Mouse (Mus musculus): ENCODE measurements around the gene Ciita. TPM values are rescaled to one million over a fixed set of nuclear protein-coding genes. Genes with fewer than 3 reads are reported as not detected.
A peak's percentile ranks its signal among the peaks of the same experiment; 100 is the strongest.

Gene Ciita
- polyA plus RNA-seq, 1 experiment from 2014 or later = 0.53 TPM

GRCm38 (mm10) chr16:10518030-10518429 is 38.2 kb downstream of the Ciita start:
- Histone ChIP-seq H3K4me1 (ENCODE audit: control insufficient read depth, insufficient read depth, low read length) (no peaks in the 10 kb centered on the region), H3K27ac (ENCODE audit: low read length) (no peak overlapping the region), H3K4me3 (ENCODE audit: low read depth, low read length) (no peak overlapping the region), H3K9ac (ENCODE audit: low read depth, low read length) (no peak overlapping the region), H3K27me3 (ENCODE audit: control insufficient read depth, insufficient read depth, low read depth, low read length) (no peaks in the 10 kb centered on the region), H3K36me3 (ENCODE audit: control insufficient read depth, insufficient read depth, low read length) (no peaks in the 10 kb centered on the region), H3K4me2 (ENCODE audit: low read length) (no peak overlapping the region), H3K9me3 (replicated peaks; ENCODE audit: control insufficient read depth, low read length, poor library complexity, severe bottlenecking) (no peaks in the 10 kb centered on the region)
- 56% methylated on average over 5 of the region's 5 CpGs for WGBS
- no peak for ATAC-seq

GRCm38 (mm10) chr16:10520908-10521614 is 41.2 kb downstream of the Ciita start:
- H3K4me2 ChIP-seq (ENCODE audit: low read length) = no peak overlapping the region
- ATAC-seq = peak; percentile 82
- no peaks in the 10 kb centered on the region for H3K27me3 ChIP-seq (ENCODE audit: control insufficient read depth, insufficient read depth, low read depth, low read length)
- H3K4me1 ChIP-seq (ENCODE audit: control insufficient read depth, insufficient read depth, low read length) = no peaks in the 10 kb centered on the region
- H3K9me3 ChIP-seq (replicated peaks; ENCODE audit: control insufficient read depth, low read length, poor library complexity, severe bottlenecking) = no peaks in the 10 kb centered on the region
- H3K36me3 ChIP-seq (ENCODE audit: control insufficient read depth, insufficient read depth, low read length) = no peaks in the 10 kb centered on the region
- WGBS = 47% methylated on average over 2 of the region's 2 CpGs
- H3K4me3 ChIP-seq (ENCODE audit: low read depth, low read length) = no peak overlapping the region
- no peak overlapping the region for H3K27ac ChIP-seq (ENCODE audit: low read length)
- no peak overlapping the region for H3K9ac ChIP-seq (ENCODE audit: low read depth, low read length)

DNA sequence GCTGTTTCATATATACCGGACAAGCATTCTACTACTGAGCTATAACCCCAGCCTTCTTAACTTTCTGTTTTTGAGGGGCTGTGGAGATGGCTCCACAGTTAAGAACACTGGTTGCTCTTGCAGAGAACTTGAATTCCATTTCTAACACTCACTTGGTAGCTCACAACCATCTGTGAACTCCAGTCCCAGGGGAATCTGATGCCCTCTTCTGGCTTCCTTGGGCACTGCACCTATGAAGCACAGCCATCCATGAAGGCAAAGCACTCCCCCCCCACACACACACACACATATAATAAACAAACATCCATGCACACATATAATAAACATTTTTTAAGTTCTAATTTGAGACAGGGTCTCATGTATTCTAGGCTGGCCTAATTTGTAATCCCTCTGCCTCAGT is 43.0 kb downstream of the Ciita start:
- H3K4me1 ChIP-seq (ENCODE audit: control insufficient read depth, insufficient read depth, low read length) = no peaks in the 10 kb centered on the region
- ATAC-seq = no peak
- H3K27ac ChIP-seq (ENCODE audit: low read length) = no peak overlapping the region
- WGBS = 100% methylated on average over 1 of the region's 1 CpGs
- no peak overlapping the region for H3K4me3 ChIP-seq (ENCODE audit: low read depth, low read length)
- no peaks in the 10 kb centered on the region for H3K36me3 ChIP-seq (ENCODE audit: control insufficient read depth, insufficient read depth, low read length)
- H3K9ac ChIP-seq (ENCODE audit: low read depth, low read length) = no peak overlapping the region
- H3K9me3 ChIP-seq (replicated peaks; ENCODE audit: control insufficient read depth, low read length, poor library complexity, severe bottlenecking) = no peaks in the 10 kb centered on the region
- no peak overlapping the region for H3K4me2 ChIP-seq (ENCODE audit: low read length)
- H3K27me3 ChIP-seq (ENCODE audit: control insufficient read depth, insufficient read depth, low read depth, low read length) = no peaks in the 10 kb centered on the region

- Histone ChIP-seq H3K27ac (ENCODE audit: low read length) (no peak overlapping the region), H3K36me3 (ENCODE audit: control insufficient read depth, insufficient read depth, low read length) (no peaks in the 10 kb centered on the region), H3K27me3 (ENCODE audit: control insufficient read depth, insufficient read depth, low read depth, low read length) (no peaks in the 10 kb centered on the region), H3K4me1 (ENCODE audit: control insufficient read depth, insufficient read depth, low read length) (no peaks in the 10 kb centered on the region), H3K9ac (ENCODE audit: low read depth, low read length) (no peak overlapping the region), H3K9me3 (replicated peaks; ENCODE audit: control insufficient read depth, low read length, poor library complexity, severe bottlenecking) (no peaks in the 10 kb centered on the region), H3K4me2 (ENCODE audit: low read length) (no peak overlapping the region), H3K4me3 (ENCODE audit: low read depth, low read length) (no peak overlapping the region)
- no peak for ATAC-seq
- 90% methylated on average over 8 of the region's 8 CpGs for WGBS
These were observed 43.8 kb downstream of the Ciita start for GRCm38 (mm10) chr16:10523650-10524049.

DNA sequence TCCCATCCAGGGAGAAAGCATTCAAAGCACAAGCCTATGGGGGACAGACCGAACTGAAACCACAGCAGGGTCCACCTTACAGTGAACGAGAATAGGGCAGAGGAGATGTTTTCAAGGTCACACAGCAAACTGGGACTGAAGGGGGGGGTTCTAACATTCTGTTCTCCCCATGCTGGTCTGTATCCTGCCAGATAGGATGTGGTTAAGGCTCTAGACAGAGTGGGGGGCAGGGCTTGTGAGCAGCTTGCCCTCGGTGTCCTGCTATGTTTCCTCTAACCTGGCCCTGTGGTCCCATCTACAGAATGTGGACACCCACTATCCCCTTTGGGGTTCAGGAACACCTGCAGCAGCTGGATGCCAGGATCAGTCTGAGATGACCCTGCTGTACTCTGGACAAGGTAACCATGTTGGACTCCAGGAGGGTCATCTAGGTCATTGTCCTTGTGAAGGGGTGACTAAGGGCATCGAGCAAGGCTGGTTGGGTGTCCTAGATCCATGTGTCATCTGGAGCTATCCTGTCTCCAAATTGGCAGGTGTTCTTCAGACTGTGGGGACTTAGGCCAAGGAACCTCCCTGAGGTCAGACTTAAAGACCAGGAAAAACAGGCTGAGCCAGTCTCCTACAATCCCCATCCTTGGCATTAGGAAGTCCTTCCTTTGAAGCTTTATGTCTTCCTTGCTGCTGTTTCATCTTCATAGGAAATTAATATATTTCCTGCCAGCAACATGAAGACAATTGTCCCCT is 45.2 kb downstream of the Ciita start:
- no peak for ATAC-seq
- H3K9me3 ChIP-seq (replicated peaks; ENCODE audit: control insufficient read depth, low read length, poor library complexity, severe bottlenecking) = no peaks in the 10 kb centered on the region
- H3K27ac ChIP-seq (ENCODE audit: low read length) = no peak overlapping the region
- no peak overlapping the region for H3K9ac ChIP-seq (ENCODE audit: low read depth, low read length)
- WGBS = 84% methylated on average over 4 of the region's 4 CpGs
- H3K4me1 ChIP-seq (ENCODE audit: control insufficient read depth, insufficient read depth, low read length) = no peaks in the 10 kb centered on the region
- no peaks in the 10 kb centered on the region for H3K27me3 ChIP-seq (ENCODE audit: control insufficient read depth, insufficient read depth, low read depth, low read length)
- no peak overlapping the region for H3K4me3 ChIP-seq (ENCODE audit: low read depth, low read length)
- H3K36me3 ChIP-seq (ENCODE audit: control insufficient read depth, insufficient read depth, low read length) = peaks cover 5% of the 10 kb centered on the region
- no peak overlapping the region for H3K4me2 ChIP-seq (ENCODE audit: low read length)

- Histone ChIP-seq H3K4me3 (ENCODE audit: low read depth, low read length) (no peak overlapping the region), H3K9me3 (replicated peaks; ENCODE audit: control insufficient read depth, low read length, poor library complexity, severe bottlenecking) (no peaks in the 10 kb centered on the region), H3K4me1 (ENCODE audit: control insufficient read depth, insufficient read depth, low read length) (no peaks in the 10 kb centered on the region), H3K36me3 (ENCODE audit: control insufficient read depth, insufficient read depth, low read length) (peaks cover 5% of the 10 kb centered on the region), H3K9ac (ENCODE audit: low read depth, low read length) (no peak overlapping the region), H3K4me2 (ENCODE audit: low read length) (no peak overlapping the region), H3K27ac (ENCODE audit: low read length) (no peak overlapping the region), H3K27me3 (ENCODE audit: control insufficient read depth, insufficient read depth, low read depth, low read length) (no peaks in the 10 kb centered on the region)
- no peak for ATAC-seq
- 76% methylated on average over 2 of the region's 2 CpGs for WGBS
These were observed 45.7 kb downstream of the Ciita start for GRCm38 (mm10) chr16:10525610-10525980.

GRCm38 (mm10) chr16:10527046-10527644 is 47.3 kb downstream of the Ciita start:
- Histone ChIP-seq H3K4me2 (ENCODE audit: low read length) (no peak overlapping the region), H3K4me1 (ENCODE audit: control insufficient read depth, insufficient read depth, low read length) (no peaks in the 10 kb centered on the region), H3K27ac (ENCODE audit: low read length) (no peak overlapping the region), H3K36me3 (ENCODE audit: control insufficient read depth, insufficient read depth, low read length) (peaks cover 5% of the 10 kb centered on the region), H3K27me3 (ENCODE audit: control insufficient read depth, insufficient read depth, low read depth, low read length) (no peaks in the 10 kb centered on the region), H3K4me3 (ENCODE audit: low read depth, low read length) (no peak overlapping the region), H3K9me3 (replicated peaks; ENCODE audit: control insufficient read depth, low read length, poor library complexity, severe bottlenecking) (no peaks in the 10 kb centered on the region), H3K9ac (ENCODE audit: low read depth, low read length) (no peak overlapping the region; the same call in 1 of the 2 replicates)
- no peak; the same call in 1 of the 2 replicates for ATAC-seq
- WGBS = 87% methylated on average over 6 of the region's 6 CpGs

- WGBS = 81% methylated on average over 3 of the region's 3 CpGs
- no peak for ATAC-seq
- Histone ChIP-seq H3K4me3 (ENCODE audit: low read depth, low read length) (no peak overlapping the region), H3K9ac (ENCODE audit: low read depth, low read length) (no peak overlapping the region), H3K9me3 (replicated peaks; ENCODE audit: control insufficient read depth, low read length, poor library complexity, severe bottlenecking) (no peaks in the 10 kb centered on the region), H3K27me3 (ENCODE audit: control insufficient read depth, insufficient read depth, low read depth, low read length) (no peaks in the 10 kb centered on the region), H3K4me2 (ENCODE audit: low read length) (no peak overlapping the region), H3K4me1 (ENCODE audit: control insufficient read depth, insufficient read depth, low read length) (no peaks in the 10 kb centered on the region), H3K36me3 (ENCODE audit: control insufficient read depth, insufficient read depth, low read length) (peaks cover 5% of the 10 kb centered on the region), H3K27ac (ENCODE audit: low read length) (no peak overlapping the region)
These were observed 48.5 kb downstream of the Ciita start for GRCm38 (mm10) chr16:10528382-10528781.

DNA sequence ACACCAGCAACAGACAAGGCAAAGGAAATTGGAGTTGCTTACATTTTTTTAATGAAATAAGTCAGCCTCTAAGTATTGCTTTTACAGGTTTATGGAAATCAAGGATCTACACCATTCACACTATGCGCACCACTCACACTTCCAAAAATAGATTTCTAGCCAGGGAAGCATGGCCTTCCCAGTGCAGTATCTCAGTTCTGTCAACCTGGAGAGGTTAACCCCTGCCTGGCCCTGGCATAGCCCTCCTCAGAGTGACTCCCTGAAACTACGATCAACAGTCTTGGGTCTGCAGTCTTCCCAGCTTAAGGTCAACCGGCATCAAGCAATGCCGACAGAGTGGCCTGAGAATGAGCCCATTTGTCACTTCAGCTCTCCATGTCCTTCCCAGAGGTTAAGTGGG is 50.3 kb downstream of the Ciita start:
- no peak overlapping the region for H3K9ac ChIP-seq (ENCODE audit: low read depth, low read length)
- no peak overlapping the region for H3K4me2 ChIP-seq (ENCODE audit: low read length)
- peaks cover 5% of the 10 kb centered on the region for H3K36me3 ChIP-seq (ENCODE audit: control insufficient read depth, insufficient read depth, low read length)
- no peaks in the 10 kb centered on the region for H3K4me1 ChIP-seq (ENCODE audit: control insufficient read depth, insufficient read depth, low read length)
- no peaks in the 10 kb centered on the region for H3K27me3 ChIP-seq (ENCODE audit: control insufficient read depth, insufficient read depth, low read depth, low read length)
- 95% methylated on average over 4 of the region's 4 CpGs for WGBS
- no peak overlapping the region for H3K27ac ChIP-seq (ENCODE audit: low read length)
- no peak overlapping the region for H3K4me3 ChIP-seq (ENCODE audit: low read depth, low read length)
- H3K9me3 ChIP-seq (replicated peaks; ENCODE audit: control insufficient read depth, low read length, poor library complexity, severe bottlenecking) = no peaks in the 10 kb centered on the region
- no peak for ATAC-seq
